Mouse (Mus musculus): ENCODE data around the gene Gemin5. TPM values are rescaled to one million over a fixed set of nuclear protein-coding genes. Genes with fewer than 3 reads are reported as not detected.

Gene Gemin5
- polyA plus RNA-seq, 2 experiments from 2014 or later: 4.9 to 6.3 TPM

Other genes with a start within 250 kb of the Gemin5 start
- gene Larp1, start 159.5 kb downstream of the Gemin5 start, polyA plus RNA-seq (2017; shearing (Covaris generic)): 10 to 100 TPM; 20.0 to 26.8 TPM
- gene Gm12248, start 75.4 kb downstream of the Gemin5 start, polyA plus RNA-seq (2017; shearing (Covaris generic)): under 1 TPM in 1 of 2 experiments, not detected in 1; 0.22 TPM
- gene Cnot8, start 64.4 kb downstream of the Gemin5 start, polyA plus RNA-seq (2017; shearing (Covaris generic)): 10 to 100 TPM; 76.7 to 88.9 TPM
- 10 to 100 TPM; 63.7 to 66.7 TPM for gene Mrpl22, start 3.1 kb upstream of the Gemin5 start, polyA plus RNA-seq (2017; shearing (Covaris generic))
- gene Igtp, start 31.0 kb upstream of the Gemin5 start, polyA plus RNA-seq (2017; shearing (Covaris generic)): 100 to 1,000 TPM; 396 to 413 TPM
- gene Irgm2, start 31.1 kb upstream of the Gemin5 start, polyA plus RNA-seq (2017; shearing (Covaris generic)): 10 to 100 TPM; 52.8 to 55.5 TPM
- gene 4930438A08Rik, start 106.3 kb upstream of the Gemin5 start, polyA plus RNA-seq (2017; shearing (Covaris generic)): not detected
- gene Zfp692, start 138.5 kb upstream of the Gemin5 start, polyA plus RNA-seq (2017; shearing (Covaris generic)): 10 to 100 TPM in 1 of 2 experiments, 1 to 10 TPM in 1; 6.5 to 10.3 TPM
- 10 to 100 TPM; 43.4 to 44.5 TPM for gene Zfp672, start 161.8 kb upstream of the Gemin5 start, polyA plus RNA-seq (2017; shearing (Covaris generic))
- gene Sh3bp5l, start 162.2 kb upstream of the Gemin5 start, polyA plus RNA-seq (2017; shearing (Covaris generic)): 1 to 10 TPM; 3.7 to 5.9 TPM
- gene Lypd8, start 210.5 kb upstream of the Gemin5 start, polyA plus RNA-seq (2017; shearing (Covaris generic)): not detected